16 mouse cellular contexts compared by ENCODE assay signal in the genomic region with DNA sequence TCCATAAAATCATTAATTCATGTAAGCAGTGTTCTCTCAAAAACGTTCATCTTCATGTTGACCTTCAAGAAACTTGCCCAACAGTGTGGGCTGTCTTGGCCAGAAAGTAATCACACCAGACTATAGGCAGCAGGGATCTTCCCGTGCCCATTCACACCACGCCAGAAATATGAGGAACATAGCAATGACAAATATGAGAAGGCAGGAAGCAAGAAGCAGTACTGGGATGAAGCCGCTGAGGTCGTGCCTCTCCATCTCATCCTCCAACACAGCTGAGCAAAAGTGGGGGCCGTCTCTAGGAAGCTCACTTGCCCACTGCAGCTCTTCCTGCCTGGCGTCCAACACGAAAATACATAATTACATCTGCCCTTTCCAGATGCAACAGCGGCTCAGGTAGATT. TPM values are rescaled to one million over a fixed set of nuclear protein-coding genes. Genes with fewer than 3 reads are reported as not detected.
"Had no signal": no experiment of that assay in that cellular context is flagged by ENCODE, and none has a peak within 500 bp of the region (broad histone marks: within the 10 kb centered on the region; RNA-seq: fewer than 3 reads in every experiment).

No protein-coding gene starts in this region.

- H3K9me3 ChIP-seq: limb, embryonic 13.5 days; midbrain, embryonic 10.5 days; midbrain, embryonic 15.5 days; neural tube, embryonic 13.5 days had no signal

- DNase-seq: kidney, adult 18-20 months; kidney, postnatal 36 days; left cerebral cortex, postnatal 4 days; lung, adult 18-20 months; right cerebral cortex, adult 18-20 months; right cerebral cortex, postnatal 25 days had no signal

- H3K4me3 ChIP-seq: layer of hippocampus, adult 2 months; midbrain, embryonic 15.5 days; neural tube, embryonic 13.5 days had no signal

- H3K9ac ChIP-seq: liver, embryonic 14.5 days; midbrain, embryonic 15.5 days; neural tube, embryonic 13.5 days had no signal

- H3K36me3 ChIP-seq: limb, embryonic 13.5 days; midbrain, embryonic 10.5 days; midbrain, embryonic 15.5 days; neural tube, embryonic 13.5 days had no signal

- H3K27ac ChIP-seq: layer of hippocampus, adult 2 months; limb, embryonic 13.5 days; liver, embryonic 14.5 days; midbrain, embryonic 10.5 days; midbrain, embryonic 15.5 days; neural tube, embryonic 13.5 days had no signal

RNA-seq across cellular contexts. Expression of a gene that starts 55.1 kb away (rescaled TPM):
- total RNA-seq: layer of hippocampus, adult 2 months; layer of hippocampus, postnatal 10 days; left cerebral cortex, adult 18-20 months; left cerebral cortex, postnatal 10 days; left cerebral cortex, postnatal 4 days; liver, adult 2 months had no signal
- polyA plus RNA-seq: liver, adult 2 months had no signal
